Mouse (Mus musculus) erythroblast, embryonic 14.5 days (primary cell): Measurements from ENCODE around the gene Gm49425. TPM values are rescaled to one million over a fixed set of nuclear protein-coding genes. Genes with fewer than 3 reads are reported as not detected.

Experiments used
- H3K27me3 ChIP-seq: 2 replicates; pipeline ENCODE4 v1.6.1; 2012; ENCODE audit warnings: inconsistent platforms; ENCODE audit not compliant: control insufficient read depth
- H3K36me3 ChIP-seq: 2 replicates; pipeline ENCODE4 v1.6.1; 2012; ENCODE audit warnings: mild to moderate bottlenecking, inconsistent platforms; ENCODE audit not compliant: control insufficient read depth
- H3K4me1 ChIP-seq: 2 replicates; pipeline ENCODE4 v1.6.1; 2012; ENCODE audit warnings: inconsistent platforms; ENCODE audit not compliant: control insufficient read depth
- H3K4me3 ChIP-seq: replicated peaks from 2 replicates; pipeline ENCODE3; 2012; ENCODE audit warnings: moderate library complexity, mild to moderate bottlenecking, inconsistent platforms
- H3K9me3 ChIP-seq: 2 replicates; pipeline ENCODE4 v1.6.1; 2012; ENCODE audit warnings: low read length, inconsistent platforms, mixed read lengths; ENCODE audit not compliant: control insufficient read depth
- GATA1 ChIP-seq: IDR thresholded peaks from 2 replicates; pipeline ENCODE4 v1.6.1; 2012; ENCODE audit warnings: low read length, inconsistent platforms, mixed read lengths
- TAL1 ChIP-seq: IDR thresholded peaks from 3 replicates; pipeline ENCODE4 v1.6.1; 2012; ENCODE audit warnings: low read length, inconsistent platforms, mixed read lengths
- polyA plus RNA-seq: library from polyadenylated mRNA; stranded (reverse); fragments of >175 nt; gene quantifications from 2 replicates; pipeline ENCODE4 v1.2.3, GENCODE M21; 2012

Gene Gm49425
- polyA plus RNA-seq, 1 experiment: not detected

DNA sequence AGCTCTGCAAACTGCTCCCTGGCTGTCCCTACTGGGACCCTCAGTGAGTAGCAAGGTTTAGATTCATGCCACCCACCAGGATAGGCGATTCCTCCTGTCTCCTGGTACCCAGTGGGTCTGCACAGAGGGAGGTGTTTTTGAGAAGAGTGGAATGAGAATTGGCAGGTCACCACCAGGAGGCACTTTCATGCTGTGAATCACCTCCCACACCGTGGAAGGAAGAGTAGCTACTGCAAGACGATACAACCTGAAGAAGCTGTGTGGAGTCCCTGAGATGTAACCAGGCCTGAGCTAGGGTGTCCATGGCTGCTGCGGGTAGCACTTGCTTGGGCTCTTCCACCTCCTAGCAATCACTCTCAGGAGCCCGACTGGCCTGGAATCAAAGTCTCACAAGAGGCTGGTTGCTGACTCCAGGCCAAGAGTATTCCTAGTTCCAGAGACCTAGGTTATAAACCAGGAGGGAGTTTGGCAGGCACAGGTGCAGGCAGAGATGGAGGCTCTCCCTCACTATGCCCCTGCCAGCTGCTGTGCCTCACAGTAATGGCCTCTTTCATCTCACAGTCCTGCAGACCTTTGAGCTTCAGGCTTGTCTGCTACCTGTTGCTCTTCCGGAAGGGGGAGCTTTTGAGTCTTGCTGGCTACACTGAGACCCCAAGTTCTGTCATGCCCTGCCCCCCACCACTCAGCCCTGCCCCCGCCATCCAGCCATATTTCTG lies 21.0 kb upstream of the Gm49425 start:
- TF ChIP-seq GATA1 (no peak), TAL1 (no peak)
- Histone ChIP-seq H3K4me1 (no peaks in the 10 kb centered on the region), H3K36me3 (no peaks in the 10 kb centered on the region), H3K27me3 (no peaks in the 10 kb centered on the region), H3K4me3 (no peak overlapping the region), H3K9me3 (no peaks in the 10 kb centered on the region)

GRCm38 (mm10) chr15:101536054-101536850 lies 19.2 kb upstream of the Gm49425 start:
- no peak for TF ChIP-seq TAL1
- no peaks in the 10 kb centered on the region for H3K27me3 ChIP-seq
- H3K9me3 ChIP-seq: no peaks in the 10 kb centered on the region
- H3K36me3 ChIP-seq: no peaks in the 10 kb centered on the region
- no peak overlapping the region for H3K4me3 ChIP-seq
- H3K4me1 ChIP-seq: no peaks in the 10 kb centered on the region

DNA sequence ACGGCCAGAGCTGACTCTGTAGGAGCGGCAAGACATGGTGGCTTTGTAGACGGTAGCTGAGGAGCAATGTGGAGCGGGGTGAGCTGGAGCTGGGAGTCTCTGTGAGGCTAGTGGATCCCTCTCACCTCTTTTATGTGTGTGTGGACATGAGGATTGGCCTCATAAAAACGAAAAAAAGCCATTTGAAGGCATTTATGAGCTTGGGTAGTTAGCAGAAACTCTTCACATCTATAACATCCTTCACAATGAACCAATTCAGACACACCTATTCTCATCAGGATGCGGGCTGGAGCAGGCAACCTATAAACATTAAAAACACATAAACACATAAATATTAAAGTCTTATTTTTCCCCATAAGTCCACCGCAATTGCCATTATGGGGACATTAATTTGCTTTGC lies 15.7 kb upstream of the Gm49425 start, which contains the start of gene Krt84:
Gene Krt84, minus strand, starts transcription at position 101 of the 400 bp plus-strand sequence.
- Histone ChIP-seq H3K9me3 (no peaks in the 10 kb centered on the region), H3K36me3 (no peaks in the 10 kb centered on the region), H3K27me3 (no peaks in the 10 kb centered on the region), H3K4me1 (no peaks in the 10 kb centered on the region), H3K4me3 (no peak within 1 kb of the TSS)
- TF ChIP-seq TAL1: no peak

DNA sequence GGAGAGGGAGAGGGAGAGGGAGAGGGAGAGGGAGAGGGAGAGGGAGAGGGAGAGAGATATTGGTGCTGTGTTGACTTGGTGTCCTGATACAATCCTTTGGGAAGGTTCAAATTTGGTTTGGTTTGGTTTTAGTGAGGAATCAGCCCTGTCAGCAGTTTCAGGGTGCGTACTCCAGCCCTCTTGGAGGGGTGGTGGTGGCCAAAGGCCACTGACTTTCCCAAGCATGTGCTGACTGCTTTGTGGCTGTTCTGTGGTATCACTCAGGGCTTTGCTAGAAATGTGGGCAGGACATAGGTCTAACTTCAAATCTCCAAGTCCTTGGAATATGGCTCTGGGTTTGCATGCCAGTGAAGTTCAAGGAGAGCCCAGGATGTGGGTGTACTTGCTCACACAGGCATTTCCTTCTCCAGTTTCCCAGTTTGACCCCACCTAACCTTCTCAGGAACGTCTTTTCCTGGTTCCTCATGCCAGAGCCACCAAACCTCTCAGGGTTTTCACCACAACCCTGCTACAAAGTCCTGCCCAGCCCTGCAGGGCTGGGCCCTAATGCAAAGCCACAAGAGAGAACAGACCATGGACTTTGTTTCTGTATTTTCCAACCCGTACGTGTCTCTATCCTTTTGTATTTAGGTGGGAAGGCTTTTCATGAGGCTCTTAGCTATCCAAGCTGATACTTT lies 5.6 kb upstream of the Gm49425 start:
- no peaks in the 10 kb centered on the region for H3K4me1 ChIP-seq
- no peaks in the 10 kb centered on the region for H3K27me3 ChIP-seq
- H3K9me3 ChIP-seq: no peaks in the 10 kb centered on the region
- no peaks in the 10 kb centered on the region for H3K36me3 ChIP-seq
- H3K4me3 ChIP-seq: no peak overlapping the region
- no peak for TF ChIP-seq TAL1
- no peak for TF ChIP-seq GATA1

- H3K36me3 ChIP-seq: no peaks in the 10 kb centered on the region
- H3K4me1 ChIP-seq: no peaks in the 10 kb centered on the region
- no peak for TF ChIP-seq GATA1
- TF ChIP-seq TAL1: no peak
Measured at GRCm38 (mm10) chr15:101519792-101520191, 2.7 kb upstream of the Gm49425 start.

GRCm38 (mm10) chr15:101508247-101508646 lies 8.8 kb downstream of the Gm49425 start:
- Histone ChIP-seq H3K36me3 (no peaks in the 10 kb centered on the region), H3K27me3 (no peaks in the 10 kb centered on the region), H3K9me3 (no peaks in the 10 kb centered on the region), H3K4me3 (no peak overlapping the region), H3K4me1 (no peaks in the 10 kb centered on the region)
- TF ChIP-seq TAL1 (no peak), GATA1 (no peak)

More at GRCm38 (mm10) chr15:101519792-101520191, 2.7 kb upstream of the Gm49425 start:
- H3K9me3 ChIP-seq: no peaks in the 10 kb centered on the region
- H3K27me3 ChIP-seq: no peaks in the 10 kb centered on the region
- no peak overlapping the region for H3K4me3 ChIP-seq

GRCm38 (mm10) chr15:101506896-101507758 lies 9.9 kb downstream of the Gm49425 start:
- Histone ChIP-seq H3K4me1 (no peaks in the 10 kb centered on the region), H3K9me3 (no peaks in the 10 kb centered on the region), H3K27me3 (no peaks in the 10 kb centered on the region), H3K36me3 (no peaks in the 10 kb centered on the region), H3K4me3 (no peak overlapping the region)
- no peak for TF ChIP-seq TAL1
- no peak for TF ChIP-seq GATA1

- no peaks in the 10 kb centered on the region for H3K4me1 ChIP-seq
Measured at GRCm38 (mm10) chr15:101497181-101497580, 19.9 kb downstream of the Gm49425 start.

More at GRCm38 (mm10) chr15:101497181-101497580, 19.9 kb downstream of the Gm49425 start:
- TF ChIP-seq TAL1 (no peak), GATA1 (no peak)
- H3K9me3 ChIP-seq: no peaks in the 10 kb centered on the region
- no peaks in the 10 kb centered on the region for H3K36me3 ChIP-seq
- no peak overlapping the region for H3K4me3 ChIP-seq
- H3K27me3 ChIP-seq: no peaks in the 10 kb centered on the region
